ENCODE assay signal across 37 mouse cellular contexts in genomic region chr11:33110111-33110510, GRCm38 (mm10). TPM values are rescaled to one million over a fixed set of nuclear protein-coding genes. Genes with fewer than 3 reads are reported as not detected.
"Had no signal": no experiment of that assay in that cellular context is flagged by ENCODE, and none has a peak within 500 bp of the region (broad histone marks: within the 10 kb centered on the region; RNA-seq: fewer than 3 reads in every experiment).

No protein-coding gene starts in this region.

- H3K4me2 ChIP-seq: limb, embryonic 12.5 days; limb, embryonic 13.5 days; limb, embryonic 15.5 days; liver, embryonic 11.5 days; liver, embryonic 12.5 days; liver, embryonic 13.5 days; liver, embryonic 15.5 days; lung, embryonic 14.5 days; lung, embryonic 15.5 days; midbrain, embryonic 11.5 days; midbrain, embryonic 12.5 days; midbrain, embryonic 13.5 days; midbrain, embryonic 15.5 days; neural tube, embryonic 12.5 days had no signal

- DNase-seq: left cerebral cortex, postnatal 4 days; liver; liver, embryonic 13.5 days; liver, postnatal 0 days; lung, adult 18-20 months; lung, adult 2 months; lung, embryonic 14.5 days; lung, postnatal 10 days; lung, postnatal 14 days; lung, postnatal 36 days; lung, postnatal 4 days; midbrain, embryonic 14.5 days had no signal

- ATAC-seq: liver, embryonic 12.5 days; liver, postnatal 0 days; lung, postnatal 0 days; midbrain, embryonic 13.5 days; midbrain, embryonic 15.5 days; midbrain, embryonic 16.5 days had no signal

- H3K9me3 ChIP-seq: limb, embryonic 10.5 days; limb, embryonic 12.5 days; limb, embryonic 13.5 days; limb, embryonic 15.5 days; liver, embryonic 12.5 days; liver, embryonic 13.5 days; liver, embryonic 15.5 days; lung, embryonic 15.5 days; megakaryocyte, embryonic 14.5 days; midbrain, embryonic 10.5 days; midbrain, embryonic 12.5 days; midbrain, embryonic 13.5 days; midbrain, embryonic 15.5 days; neural tube, embryonic 12.5 days had no signal

- H3K36me3 ChIP-seq: limb, embryonic 10.5 days; limb, embryonic 12.5 days; limb, embryonic 13.5 days; limb, embryonic 15.5 days; liver, embryonic 12.5 days; liver, embryonic 13.5 days; liver, embryonic 15.5 days; lung, embryonic 15.5 days; midbrain, embryonic 10.5 days; midbrain, embryonic 12.5 days; midbrain, embryonic 13.5 days; midbrain, embryonic 15.5 days; neural tube, embryonic 12.5 days had no signal

- H3K4me3 ChIP-seq: left cerebral cortex, adult 2 months; limb, embryonic 10.5 days; limb, embryonic 12.5 days; limb, embryonic 13.5 days; limb, embryonic 15.5 days; liver, embryonic 12.5 days; liver, embryonic 13.5 days; liver, embryonic 15.5 days; lung, embryonic 15.5 days; megakaryocyte, embryonic 14.5 days; midbrain, embryonic 10.5 days; midbrain, embryonic 12.5 days; midbrain, embryonic 13.5 days; midbrain, embryonic 15.5 days; neural tube, embryonic 12.5 days had no signal

- H3K27ac ChIP-seq: left cerebral cortex, adult 2 months; limb, embryonic 12.5 days; limb, embryonic 13.5 days; limb, embryonic 15.5 days; liver, embryonic 12.5 days; liver, embryonic 13.5 days; liver, embryonic 14.5 days; liver, embryonic 15.5 days; lung, embryonic 15.5 days; macrophage; midbrain, embryonic 10.5 days; midbrain, embryonic 12.5 days; midbrain, embryonic 13.5 days; midbrain, embryonic 15.5 days; neural tube, embryonic 12.5 days had no signal

- H3K27me3 ChIP-seq: liver, embryonic 13.5 days; liver, embryonic 15.5 days; lung, embryonic 15.5 days; midbrain, embryonic 13.5 days; midbrain, embryonic 15.5 days; neural tube, embryonic 12.5 days had no signal

- H3K4me1 ChIP-seq: limb, embryonic 15.5 days; liver, embryonic 12.5 days; liver, embryonic 13.5 days; liver, embryonic 15.5 days; lung, embryonic 15.5 days; megakaryocyte, embryonic 14.5 days; midbrain, embryonic 10.5 days; midbrain, embryonic 12.5 days; midbrain, embryonic 13.5 days; midbrain, embryonic 15.5 days; neural tube, embryonic 12.5 days had no signal

- H3K9ac ChIP-seq: limb, embryonic 12.5 days; limb, embryonic 13.5 days; limb, embryonic 15.5 days; liver, embryonic 12.5 days; liver, embryonic 13.5 days; liver, embryonic 14.5 days; liver, embryonic 15.5 days; liver, postnatal 0 days; lung, embryonic 14.5 days; lung, embryonic 15.5 days; midbrain, embryonic 12.5 days; midbrain, embryonic 13.5 days; midbrain, embryonic 15.5 days; neural tube, embryonic 12.5 days had no signal

RNA-seq across cellular contexts. Expression of gene Fgf18, which starts 37.1 kb away (rescaled TPM):
- total RNA-seq: liver, adult 2 months; megakaryocyte progenitor cell, adult 5-6 weeks; megakaryocyte, adult 5-6 weeks; megakaryocyte-erythroid progenitor cell, adult 5-6 weeks; monocyte, adult 5-6 weeks had no signal
- polyA plus RNA-seq: liver, adult 2 months; macrophage had no signal
